Mouse (Mus musculus) heart, embryonic 14.5 days (tissue): ENCODE results near the gene Fam205a1. TPM values are rescaled to one million over a fixed set of nuclear protein-coding genes. Genes with fewer than 3 reads are reported as not detected.
"Not testable (repeated sequence)": the region's sequence is repeated elsewhere in the genome, so short reads cannot be mapped to it uniquely, and the experiment has no call there.

Source experiments
- ATAC-seq: fragments of 200-750 bp; cut with Nextera tagmentation; 2 replicates; pipeline ENCODE4 v1.8.0; 2017; ENCODE audit warnings: low read depth, moderate TSS enrichment; ENCODE audit not compliant: insufficient number of reproducible peaks, insufficient read depth, low FRiP score
- H3K27ac ChIP-seq, 2 experiments: fragments of 200-500 bp in 1 of 2; fragments of 300-500 bp in 1 of 2; sonication (generic) in 1 of 2; replicated peaks in 1 of 2; 2 replicates each; pipeline ENCODE4 v1.5.1; 2012 to 2014; ENCODE audit warnings: low read depth in 2 of 2, low read length in 2 of 2, control low read depth in 1 of 2, mild to moderate bottlenecking in 1 of 2, mixed read lengths in 1 of 2; ENCODE audit not compliant: control insufficient read depth in 1 of 2, insufficient read depth in 1 of 2
- H3K27me3 ChIP-seq: fragments of 300-500 bp; sonication (generic); 2 replicates; pipeline ENCODE4 v1.6.1; 2014; ENCODE audit warnings: mild to moderate bottlenecking, low read length, control low read depth; ENCODE audit not compliant: control insufficient read depth, insufficient read depth
- H3K36me3 ChIP-seq: fragments of 300-500 bp; sonication (generic); 2 replicates; pipeline ENCODE4 v1.6.1; 2014; ENCODE audit warnings: mild to moderate bottlenecking, control low read depth, low read length, mixed read lengths; ENCODE audit not compliant: control insufficient read depth, insufficient read depth
- H3K4me1 ChIP-seq, 2 experiments: fragments of 200-500 bp in 1 of 2; fragments of 300-500 bp in 1 of 2; sonication (generic) in 1 of 2; 2 replicates each; pipeline ENCODE4 v1.6.1; 2012 to 2014; ENCODE audit warnings: low read length in 2 of 2, control low read depth in 1 of 2, mixed read lengths in 1 of 2; ENCODE audit not compliant: control insufficient read depth in 2 of 2, insufficient read depth in 2 of 2
- H3K4me2 ChIP-seq: fragments of 300-500 bp; sonication (generic); 2 replicates; pipeline ENCODE4 v1.6.1; 2014; ENCODE audit warnings: mild to moderate bottlenecking, low read length
- H3K4me3 ChIP-seq, 2 experiments: fragments of 200-500 bp in 1 of 2; fragments of 300-500 bp in 1 of 2; sonication (generic) in 1 of 2; 2 replicates each; pipeline ENCODE4 v1.5.1; 2012 to 2014; ENCODE audit warnings: low read length in 2 of 2, mild to moderate bottlenecking in 2 of 2, control low read depth in 1 of 2, low read depth in 1 of 2, moderate library complexity in 1 of 2; ENCODE audit not compliant: control insufficient read depth in 1 of 2, insufficient read depth in 1 of 2
- H3K9ac ChIP-seq: fragments of 300-500 bp; sonication (generic); 2 replicates; pipeline ENCODE4 v1.6.1; 2014; ENCODE audit warnings: mild to moderate bottlenecking, low read length
- H3K9me3 ChIP-seq: fragments of 300-500 bp; sonication (generic); 2 replicates; pipeline ENCODE4 v1.6.1; 2016; ENCODE audit warnings: low read length, control low read depth; ENCODE audit not compliant: control insufficient read depth
- whole genome bisulfite sequencing: fragments of 180-500 bp; shearing (Covaris S2); extraction: QIAGEN DNeasy Blood & Tissue Kit; methylation state at CpG from one replicate; pipeline ENCODE4 v1.1.7; 2014; 5-methylcytosine and 5-hydroxymethylcytosine counted together
- polyA plus RNA-seq: library from polyadenylated mRNA; unstranded; fragments of >200 nt; fragmentation: Nextera tagmentation; extraction: Ambion mirVana; gene quantifications from 2 replicates; pipeline ENCODE4 v1.2.1, GENCODE M21; 2014

Fam205a1 gene
- polyA plus RNA-seq, result 0.07 TPM in 1 of 2 replicates, not detected in the other

DNA sequence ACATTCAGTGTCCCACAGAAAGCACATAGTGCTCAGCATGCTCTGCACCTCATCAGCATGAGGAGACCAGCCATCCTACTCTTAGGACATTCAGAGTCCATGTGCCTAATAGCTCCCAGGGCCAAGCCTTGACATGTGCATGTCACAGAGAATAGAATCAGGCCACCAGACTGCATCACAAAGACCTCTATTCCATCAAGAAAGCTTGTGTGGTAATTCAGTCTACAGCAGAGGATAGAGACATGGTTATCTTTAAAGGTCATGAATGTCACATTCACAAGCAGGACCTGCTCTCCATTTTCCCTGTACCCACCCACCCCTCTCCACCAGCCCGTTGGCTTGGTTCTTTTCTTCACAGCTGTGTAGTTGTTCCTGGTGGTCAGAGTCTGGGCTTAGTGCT is at the start of gene Fam205a1:
Gene Fam205a1, minus strand, starts transcription at position 101 of the 400 bp plus-strand sequence.
- H3K4me2 ChIP-seq, H3K4me1 ChIP-seq, ATAC-seq, H3K9ac ChIP-seq, H3K27me3 ChIP-seq, H3K36me3 ChIP-seq, H3K9me3 ChIP-seq, H3K4me3 ChIP-seq, H3K27ac ChIP-seq: not testable (repeated sequence)
- WGBS, result 43% methylated on average over 1 of the region's 1 CpGs

DNA sequence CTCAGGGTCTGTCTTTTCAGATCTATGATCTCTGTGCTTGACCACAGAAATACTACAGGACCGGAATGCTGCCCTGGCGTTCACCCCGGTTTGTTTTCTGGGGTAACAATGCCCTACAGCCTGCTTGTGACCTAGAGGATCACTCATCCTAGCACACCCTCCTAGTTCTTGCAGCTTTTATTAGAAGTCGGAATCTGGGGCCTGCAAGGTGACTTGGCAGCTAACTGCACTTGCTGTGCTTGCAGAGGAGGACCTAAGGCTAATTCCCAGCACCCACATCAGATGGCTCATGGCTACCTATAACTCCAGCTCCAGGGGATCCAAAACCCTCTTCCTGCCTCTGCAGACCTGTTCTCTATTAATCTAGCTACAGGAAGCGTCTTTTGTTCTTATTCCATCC is 49.0 kb upstream of the Fam205a1 start:
- no peak overlapping the region for H3K9ac ChIP-seq
- no peak overlapping the region for H3K4me3 ChIP-seq
- no peak overlapping the region for H3K4me2 ChIP-seq
- ATAC-seq, result no peak
- H3K36me3 ChIP-seq, result no peaks in the 10 kb centered on the region
- no peak overlapping the region for H3K27ac ChIP-seq
- no peaks in the 10 kb centered on the region for H3K4me1 ChIP-seq
- 85% methylated on average over 5 of the region's 5 CpGs for WGBS
- 0 out of 2 replicates have a peak, but pooled peaks cover 9% of the 10 kb centered on the region for H3K27me3 ChIP-seq
- no peaks in the 10 kb centered on the region for H3K9me3 ChIP-seq

- no peak for ATAC-seq
- H3K36me3 ChIP-seq, result no peaks in the 10 kb centered on the region
- H3K4me3 ChIP-seq, result no peak overlapping the region
- H3K4me1 ChIP-seq, result no peaks in the 10 kb centered on the region
- H3K4me2 ChIP-seq, result no peak overlapping the region
- H3K27me3 ChIP-seq, result 0 out of 2 replicates have a peak, but pooled peaks cover 9% of the 10 kb centered on the region
- WGBS, result 49% methylated on average over 9 of the region's 9 CpGs
- H3K9me3 ChIP-seq, result no peaks in the 10 kb centered on the region
- H3K27ac ChIP-seq, result no peak overlapping the region
- H3K9ac ChIP-seq, result no peak overlapping the region
Measured at GRCm38 (mm10) chr4:42902174-42902573, 48.5 kb upstream of the Fam205a1 start.

DNA sequence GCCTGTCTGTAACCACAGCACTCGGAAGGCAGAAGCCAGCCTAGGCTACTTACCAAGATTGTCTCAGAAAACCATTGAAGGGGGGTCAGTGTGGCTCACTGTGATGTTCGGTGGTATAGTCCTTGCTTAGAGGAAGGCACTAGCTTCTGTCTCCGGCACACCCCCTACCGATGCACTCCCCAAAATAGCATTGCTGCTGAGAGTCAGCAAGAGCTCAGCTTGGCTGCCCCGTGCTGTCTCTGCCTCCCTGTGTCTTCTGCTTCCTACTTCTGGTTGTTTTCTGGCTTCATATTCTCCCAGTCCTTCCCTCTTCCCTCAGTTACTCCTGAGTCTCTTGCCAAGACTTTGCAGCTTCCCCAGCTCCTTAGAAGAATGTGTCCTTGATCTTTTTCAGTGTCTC is 47.2 kb upstream of the Fam205a1 start:
- Histone ChIP-seq H3K9ac (no peak overlapping the region), H3K9me3 (no peaks in the 10 kb centered on the region), H3K4me1 (no peaks in the 10 kb centered on the region), H3K4me3 (no peak overlapping the region), H3K27ac (no peak overlapping the region), H3K4me2 (no peak overlapping the region), H3K36me3 (no peaks in the 10 kb centered on the region), H3K27me3 (0 out of 2 replicates have a peak, but pooled peaks cover 9% of the 10 kb centered on the region)
- 39% methylated on average over 5 of the region's 5 CpGs for WGBS
- no peak for ATAC-seq

GRCm38 (mm10) chr4:42898914-42899313 is 45.2 kb upstream of the Fam205a1 start:
- H3K4me1 ChIP-seq, result no peaks in the 10 kb centered on the region
- H3K4me2 ChIP-seq, result no peak overlapping the region
- H3K4me3 ChIP-seq, result no peak overlapping the region
- no peaks in the 10 kb centered on the region for H3K27me3 ChIP-seq
- H3K9me3 ChIP-seq, result no peaks in the 10 kb centered on the region
- no peaks in the 10 kb centered on the region for H3K36me3 ChIP-seq
- no peak for ATAC-seq
- WGBS, result 39% methylated on average over 3 of the region's 3 CpGs
- H3K27ac ChIP-seq, result no peak overlapping the region
- H3K9ac ChIP-seq, result no peak overlapping the region

- no peaks in the 10 kb centered on the region for H3K36me3 ChIP-seq
- no peak overlapping the region for H3K4me3 ChIP-seq
- no peak overlapping the region for H3K9ac ChIP-seq
- no peaks in the 10 kb centered on the region for H3K9me3 ChIP-seq
- H3K27ac ChIP-seq, result no peak overlapping the region
- H3K4me1 ChIP-seq, result no peaks in the 10 kb centered on the region
- H3K27me3 ChIP-seq, result no peaks in the 10 kb centered on the region
- WGBS, result 75% methylated on average over 7 of the region's 7 CpGs
- H3K4me2 ChIP-seq, result no peak overlapping the region
- ATAC-seq, result no peak
Measured at GRCm38 (mm10) chr4:42895118-42895517, 41.4 kb upstream of the Fam205a1 start.

GRCm38 (mm10) chr4:42891176-42891575 is 37.5 kb upstream of the Fam205a1 start:
- no peaks in the 10 kb centered on the region for H3K27me3 ChIP-seq
- no peaks in the 10 kb centered on the region for H3K36me3 ChIP-seq
- H3K4me1 ChIP-seq, result no peaks in the 10 kb centered on the region
- H3K27ac ChIP-seq, result no peak overlapping the region
- no peak overlapping the region for H3K4me3 ChIP-seq
- no peak overlapping the region for H3K4me2 ChIP-seq
- H3K9ac ChIP-seq, result no peak overlapping the region
- H3K9me3 ChIP-seq, result no peaks in the 10 kb centered on the region
- 69% methylated on average over 7 of the region's 7 CpGs for WGBS
- no peak for ATAC-seq

- Histone ChIP-seq H3K9ac (no peak overlapping the region), H3K4me2 (no peak overlapping the region), H3K9me3 (no peaks in the 10 kb centered on the region), H3K4me3 (no peak overlapping the region), H3K27me3 (no peaks in the 10 kb centered on the region), H3K36me3 (no peaks in the 10 kb centered on the region), H3K4me1 (no peaks in the 10 kb centered on the region), H3K27ac (no peak overlapping the region)
- no peak for ATAC-seq
- WGBS, result 87% methylated on average over 6 of the region's 6 CpGs
Measured at GRCm38 (mm10) chr4:42888806-42889205, 35.1 kb upstream of the Fam205a1 start.
